Mouse (Mus musculus) adrenal gland, postnatal 25 days (tissue): ENCODE measurements around the gene Thbs3. TPM values are rescaled to one million over a fixed set of nuclear protein-coding genes. Genes with fewer than 3 reads are reported as not detected.
A peak's percentile ranks its signal among the peaks of the same experiment; 100 is the strongest.

Experiments
- DNase-seq: peaks from one replicate; pipeline ENCODE4 v3.0.0; 2021; ENCODE audit warnings: mixed read lengths
- total RNA-seq: library from RNA; stranded (reverse); gene quantifications from 2 replicates; pipeline ENCODE4 v1.2.3, GENCODE M21; 2021

Thbs3 gene
- total RNA-seq, 1 experiment from 2014 or later, result 6.1 TPM

- DNase-seq, result peak; percentile 88
Measured at GRCm38 (mm10) chr3:89227307-89228179, 12.6 kb downstream of the Thbs3 start.

GRCm38 (mm10) chr3:89228180-89228549 lies 13.2 kb downstream of the Thbs3 start:
- DNase-seq, result peak; percentile 89

DNA sequence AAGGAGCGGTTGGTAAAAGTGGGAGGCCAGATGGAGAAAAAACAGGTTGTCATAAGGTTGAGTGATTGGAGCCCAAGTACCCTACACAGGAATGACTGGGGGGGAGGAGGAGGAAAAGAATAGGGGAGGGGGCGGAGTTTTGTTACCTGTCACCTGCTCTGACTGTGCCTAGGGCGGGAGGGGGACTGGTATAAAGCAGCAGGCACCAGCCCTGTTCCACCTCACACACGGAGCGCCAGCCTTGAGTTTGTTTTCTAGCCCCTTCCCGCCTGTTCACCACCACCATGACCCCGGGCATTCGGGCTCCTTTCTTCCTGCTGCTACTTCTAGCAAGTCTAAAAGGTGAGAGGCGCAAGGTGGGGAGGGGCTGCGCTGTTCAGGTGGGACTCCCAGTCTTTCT lies 13.9 kb downstream of the Thbs3 start, which contains the start of gene Muc1:
Muc1 (plus strand) TSS at position 222 of the 400 bp plus-strand sequence.
- no peak for DNase-seq

- DNase-seq, result no peak
Measured at GRCm38 (mm10) chr3:89229276-89229675, 14.3 kb downstream of the Thbs3 start.

DNA sequence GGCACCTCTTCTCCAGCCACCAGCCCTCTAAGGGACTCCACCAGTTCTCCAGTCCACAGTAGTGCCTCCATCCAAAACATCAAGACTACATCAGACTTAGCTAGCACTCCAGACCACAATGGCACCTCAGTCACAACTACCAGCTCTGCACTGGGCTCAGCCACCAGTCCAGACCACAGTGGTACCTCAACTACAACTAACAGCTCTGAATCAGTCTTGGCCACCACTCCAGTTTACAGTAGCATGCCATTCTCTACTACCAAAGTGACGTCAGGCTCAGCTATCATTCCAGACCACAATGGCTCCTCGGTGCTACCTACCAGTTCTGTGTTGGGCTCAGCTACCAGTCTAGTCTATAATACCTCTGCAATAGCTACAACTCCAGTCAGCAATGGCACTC lies 15.6 kb downstream of the Thbs3 start:
- DNase-seq, result no peak

DNA sequence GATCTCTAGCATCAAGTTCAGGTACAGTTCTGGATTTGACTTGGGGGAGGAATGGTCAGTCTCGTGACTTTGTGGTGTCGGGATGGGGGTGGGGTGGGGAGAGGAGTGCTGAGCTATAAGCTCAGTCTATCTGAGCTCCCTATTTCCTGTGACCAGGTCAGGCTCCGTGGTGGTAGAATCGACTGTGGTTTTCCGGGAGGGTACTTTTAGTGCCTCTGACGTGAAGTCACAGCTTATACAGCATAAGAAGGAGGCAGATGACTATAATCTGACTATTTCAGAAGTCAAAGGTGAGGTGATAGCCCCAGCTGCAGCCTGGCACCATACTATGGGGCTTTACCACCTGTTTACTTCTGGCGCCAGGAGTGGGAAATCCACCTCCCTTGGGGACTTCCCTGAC lies 16.4 kb downstream of the Thbs3 start:
- DNase-seq, result no peak

DNA sequence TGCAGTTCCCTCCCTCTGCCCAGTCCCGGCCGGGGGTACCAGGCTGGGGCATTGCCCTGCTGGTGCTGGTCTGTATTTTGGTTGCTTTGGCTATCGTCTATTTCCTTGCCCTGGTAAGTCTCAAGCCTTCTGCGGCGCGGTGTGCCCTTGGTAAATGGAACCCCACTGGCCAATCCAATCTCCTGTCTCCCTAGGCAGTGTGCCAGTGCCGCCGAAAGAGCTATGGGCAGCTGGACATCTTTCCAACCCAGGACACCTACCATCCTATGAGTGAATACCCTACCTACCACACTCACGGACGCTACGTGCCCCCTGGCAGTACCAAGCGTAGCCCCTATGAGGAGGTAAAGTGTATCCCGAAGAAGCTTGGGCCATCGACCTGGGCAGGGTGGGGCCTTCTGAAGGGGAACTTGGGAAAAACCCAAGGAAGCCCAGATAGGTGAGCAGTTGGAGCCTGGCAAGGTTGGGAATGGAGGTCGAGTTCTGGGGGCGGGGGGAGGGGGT lies 16.8 kb downstream of the Thbs3 start:
- no peak for DNase-seq

DNA sequence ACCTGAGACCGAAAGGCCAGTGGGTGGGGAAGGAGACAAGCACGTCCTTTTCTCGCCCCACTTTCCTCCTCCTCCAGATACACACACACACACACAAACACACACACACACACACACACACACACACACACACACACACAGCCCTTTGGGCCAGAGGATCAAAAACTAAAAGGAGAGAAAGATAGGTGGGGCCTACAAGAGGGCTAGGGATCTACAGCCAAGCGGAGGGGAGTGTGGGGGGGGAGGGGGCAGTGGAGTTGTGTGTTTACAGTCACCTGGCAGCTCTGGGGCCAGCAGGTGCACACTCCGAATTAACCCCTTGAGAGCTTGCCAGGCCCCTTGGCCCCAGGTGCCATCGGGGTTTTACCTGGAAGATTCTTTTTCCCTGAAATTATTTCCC lies 17.6 kb downstream of the Thbs3 start:
- peak; percentile 0 for DNase-seq

GRCm38 (mm10) chr3:89233562-89234110 lies 18.7 kb downstream of the Thbs3 start:
- peak; percentile 1 for DNase-seq

DNA sequence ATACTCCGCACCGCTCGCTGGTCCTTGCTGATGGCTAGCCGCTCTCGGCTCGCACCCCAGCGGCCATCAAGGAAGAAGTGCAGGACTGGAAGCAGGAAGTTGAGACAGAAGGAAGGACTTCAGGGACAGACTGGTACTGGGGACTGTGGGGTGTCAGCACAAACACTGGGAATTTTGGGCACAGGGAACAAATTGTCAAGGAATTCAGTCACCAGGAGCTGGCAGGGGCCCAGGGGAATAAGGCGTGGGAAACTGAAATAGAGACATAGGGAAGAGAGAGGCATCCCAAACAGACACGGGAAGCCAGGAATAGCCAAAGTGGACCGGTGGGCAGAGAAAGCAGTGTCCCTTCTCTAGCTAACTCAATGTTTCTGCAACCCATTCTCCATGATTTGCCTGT lies 21.5 kb downstream of the Thbs3 start:
- no peak for DNase-seq

DNA sequence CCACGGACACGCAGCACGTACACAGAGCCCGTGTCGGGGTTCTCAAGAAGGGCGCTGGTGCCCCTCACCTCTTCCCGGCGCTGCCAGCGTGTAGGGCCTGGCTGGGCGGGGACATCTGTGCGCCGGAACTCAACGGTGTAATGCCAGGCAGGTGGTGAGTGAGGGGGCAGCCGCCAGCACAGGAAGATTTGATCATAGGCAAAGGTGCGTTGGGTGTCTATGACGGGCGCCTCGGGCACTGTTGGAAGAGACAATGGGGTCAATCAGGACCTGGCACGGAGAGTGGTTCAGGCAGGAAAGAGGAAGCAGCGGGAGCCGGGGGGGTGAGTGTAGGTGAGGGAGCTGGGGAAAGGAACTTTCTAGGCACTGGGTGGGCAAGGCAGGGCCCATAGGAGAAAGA lies 22.7 kb downstream of the Thbs3 start:
- DNase-seq, result no peak

- DNase-seq, result no peak
Measured at GRCm38 (mm10) chr3:89238494-89238893, 23.5 kb downstream of the Thbs3 start.

GRCm38 (mm10) chr3:89242331-89242895 lies 27.4 kb downstream of the Thbs3 start:
- peak; percentile 43 for DNase-seq

- no peak for DNase-seq
Measured at GRCm38 (mm10) chr3:89243609-89244008, 28.6 kb downstream of the Thbs3 start.

- DNase-seq, result no peak
Measured at GRCm38 (mm10) chr3:89244158-89244981, 29.4 kb downstream of the Thbs3 start.

DNA sequence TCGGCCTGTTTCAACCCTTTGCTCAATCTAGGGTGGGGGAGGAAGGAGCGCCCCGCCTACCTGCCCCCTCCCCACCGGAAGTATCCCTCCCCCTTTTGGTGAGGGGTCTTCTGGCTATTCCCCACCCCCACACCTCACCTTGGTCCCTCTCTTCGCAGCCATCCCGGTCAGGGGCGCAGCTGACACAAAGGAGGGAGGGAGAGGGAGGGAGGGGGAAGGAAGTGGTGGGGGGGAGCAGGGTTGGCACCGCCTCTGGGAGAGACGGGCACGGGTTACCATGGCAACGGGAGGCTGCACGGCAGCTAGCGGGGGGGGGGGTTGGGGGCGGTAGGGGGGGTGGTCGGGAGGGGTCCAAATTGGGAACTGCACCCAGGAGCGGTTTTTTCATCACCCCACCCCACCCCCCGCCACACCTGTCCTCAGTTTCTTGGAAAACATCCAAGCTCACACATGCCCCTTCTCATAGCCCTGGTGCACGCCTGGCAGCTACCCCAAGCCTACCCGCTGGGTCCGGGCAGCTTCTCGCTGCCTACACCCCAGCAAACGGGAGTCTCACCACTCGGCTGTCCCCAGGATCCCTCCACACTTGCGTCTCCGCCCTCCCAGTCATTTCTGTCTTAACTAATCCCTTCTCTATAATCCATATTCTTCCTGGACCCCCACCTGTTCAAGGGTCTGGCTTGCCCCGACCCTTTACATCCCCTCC lies 30.2 kb downstream of the Thbs3 start:
- DNase-seq, result peak; percentile 31

DNA sequence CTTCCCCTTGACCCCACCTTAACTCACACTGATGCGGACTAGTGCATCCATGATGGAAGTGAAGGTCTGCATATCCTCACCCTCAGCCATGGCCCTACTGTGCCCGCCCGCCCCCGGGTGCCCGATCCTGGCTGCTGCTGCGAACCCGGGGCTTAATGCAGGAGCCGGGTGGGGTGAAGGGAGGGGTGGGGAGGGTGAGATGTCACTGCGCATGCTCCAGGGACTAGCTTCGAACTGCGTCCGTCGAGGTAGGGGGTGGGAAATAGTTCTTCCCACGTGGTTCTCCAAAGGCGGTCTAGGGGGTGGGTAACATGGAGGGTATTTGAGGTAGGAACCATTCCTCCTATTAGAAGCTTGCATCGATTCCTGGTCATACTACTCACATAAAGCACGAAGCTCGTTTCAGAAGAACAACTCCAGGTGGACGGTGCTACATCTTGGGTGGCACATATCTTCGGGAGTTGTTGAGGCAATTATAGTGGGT lies 30.8 kb downstream of the Thbs3 start, which contains the start of gene Krtcap2:
Krtcap2 (plus strand) TSS at position 279 of the 484 bp plus-strand sequence.
- DNase-seq, result no peak

- DNase-seq, result peak; percentile 90
Measured at GRCm38 (mm10) chr3:89246261-89247100, 31.5 kb downstream of the Thbs3 start, which contains the start of gene Trim46. Trim46 (minus strand) TSS chr3:89246309.

GRCm38 (mm10) chr3:89247466-89247865 lies 32.5 kb downstream of the Thbs3 start:
- DNase-seq, result no peak

DNA sequence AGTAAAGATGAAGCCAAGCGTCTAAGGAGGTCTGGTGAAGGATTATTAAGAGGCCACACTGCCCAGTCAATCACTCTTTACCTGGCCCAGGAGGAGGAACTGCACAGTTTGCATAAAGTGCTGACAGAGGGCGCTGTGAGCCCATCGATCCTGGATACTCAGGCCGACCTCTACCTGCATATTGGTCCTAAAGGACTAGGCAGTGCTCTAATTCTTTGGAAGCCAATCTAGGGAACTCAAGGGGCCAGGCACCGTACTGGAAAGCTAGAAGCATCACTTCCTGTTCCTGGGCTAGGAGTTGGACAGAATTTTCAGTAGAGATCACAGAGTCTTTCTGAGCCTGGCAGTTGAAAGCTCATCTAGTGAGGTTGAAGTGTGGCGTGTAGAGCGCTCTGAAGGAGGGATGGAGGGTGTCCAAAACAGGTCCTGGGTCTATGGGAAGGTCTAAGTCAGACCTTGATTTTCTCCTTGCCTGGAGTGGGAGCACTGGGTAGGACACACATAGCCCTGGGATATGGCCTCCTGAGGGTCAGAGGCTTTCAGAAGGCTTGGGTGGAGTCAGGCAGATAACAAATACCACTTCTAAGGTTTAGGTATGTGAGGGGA lies 35.6 kb downstream of the Thbs3 start:
- DNase-seq, result peak; percentile 58
